Mouse (Mus musculus) embryonic stem cell, embryonic (primary cell): Measurements from ENCODE around the gene Nudt2.

ENCODE experiments used
- CTCF ChIA-PET, 4 experiments: fragments of 300-600 bp in 2 of 4; fragments of 350-600 bp in 2 of 4; sonication (Branson Sonifier 250); formaldehyde crosslinking; loops; one replicate each; lab custom pipeline; 2022; ENCODE audit warnings: inconsistent platforms in 2 of 4; lab: Charles Lee
- POLR2A ChIA-PET, 4 experiments: fragments of 300-600 bp in 2 of 4; fragments of 350-600 bp in 2 of 4; sonication (Branson Sonifier 250); formaldehyde crosslinking; loops; one replicate each; lab custom pipeline; 2022; ENCODE audit warnings: antibody characterized with exemption in 4 of 4, inconsistent platforms in 1 of 4; lab: Charles Lee

The Nudt2 gene

GRCm38 (mm10) chr4:41478751-41479455 is 14.0 kb downstream of the Nudt2 start:
- CTCF ChIA-PET, result interaction anchor here (0.5 to 6.2 kb wide), 18 partner anchors 8 to 1466 kb away, joined by 3 to 26 read pairs (median 4); partner anchors contain the start of genes AI464131 (in 1 of the 4), Kif24 (in 1 of the 4) and Nudt2 (in 1 of the 4)
- POLR2A ChIA-PET, result interaction anchor here (0.6 to 2.7 kb wide), 8 partner anchors 8 to 26 kb away, joined by 3 to 9 read pairs (median 5); partner anchors contain the start of genes AI464131 (in 1 of the 4), Kif24 (in 1 of the 4) and Nudt2 (in 1 of the 4)

DNA sequence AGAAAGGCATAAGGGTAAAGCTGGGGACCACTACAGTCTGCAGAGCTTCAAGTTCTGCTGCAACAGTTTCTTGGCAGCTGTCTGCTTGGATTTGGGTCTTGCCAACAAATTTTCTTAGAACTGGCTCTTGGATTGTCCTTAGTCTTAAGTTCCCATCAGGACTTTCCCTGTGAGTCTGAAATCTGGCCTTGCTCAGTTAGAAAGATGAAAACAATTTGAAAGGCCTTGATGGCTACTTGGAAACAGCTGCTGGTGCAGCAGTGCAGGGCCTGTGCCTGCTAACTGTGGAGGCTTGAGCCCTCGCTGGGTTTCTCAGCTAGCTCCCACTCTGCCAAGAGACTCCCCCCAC is 14.5 kb downstream of the Nudt2 start:
- POLR2A ChIA-PET, result interaction anchor here in 2 of 4 experiments (0.6 to 2.7 kb wide), 7 partner anchors 9 to 25 kb away, joined by 3 to 9 read pairs (median 5); partner anchors contain the start of genes AI464131 (in 1 of the 2), Kif24 (in 1 of the 2) and Nudt2 (in 1 of the 2)
- CTCF ChIA-PET, result interaction anchor here (0.6 to 6.2 kb wide), 14 partner anchors 8 to 186 kb away, joined by 3 to 26 read pairs (median 4); partner anchors contain the start of genes AI464131 (in 1 of the 4), Kif24 (in 1 of the 4) and Nudt2 (in 1 of the 4)

- CTCF ChIA-PET, result interaction anchor here in 3 of 4 experiments (1.1 to 6.2 kb wide), 5 partner anchors 11 to 25 kb away, joined by 4 to 26 read pairs (median 5); no protein-coding TSS in a partner anchor
Observed at GRCm38 (mm10) chr4:41480254-41480653, 15.3 kb downstream of the Nudt2 start.

DNA sequence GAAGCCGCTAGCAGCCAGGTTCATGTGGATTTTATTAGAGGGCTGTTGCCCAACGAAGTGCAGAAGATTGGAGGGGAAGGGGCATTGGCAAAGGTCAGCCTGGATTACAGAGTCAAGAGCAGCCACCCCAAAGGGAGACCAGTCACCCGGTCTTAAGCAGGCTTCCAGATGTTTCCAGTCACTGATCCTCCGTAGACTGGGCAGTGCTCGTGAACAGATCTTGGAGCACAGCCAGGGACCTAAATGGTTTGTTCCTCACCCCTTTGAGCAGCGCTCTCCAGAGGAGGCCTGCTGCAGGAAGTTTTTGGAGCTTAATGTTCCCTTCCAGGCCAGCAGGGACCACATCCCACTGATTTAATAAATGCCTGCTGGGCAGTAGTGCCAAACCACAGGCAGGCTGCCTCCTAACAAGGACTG is 16.7 kb downstream of the Nudt2 start:
- POLR2A ChIA-PET, result interaction anchor here in 1 of 4 experiments (1.5 to 2.7 kb wide), 2 partner anchors 10 to 14 kb away, joined by 5 to 8 read pairs; no protein-coding TSS in a partner anchor
- CTCF ChIA-PET, result interaction anchor here in 1 of 4 experiments (0.5 to 6.2 kb wide), 3 partner anchors 13 to 153 kb away, joined by 3 to 26 read pairs (median 4); no protein-coding TSS in a partner anchor

More at GRCm38 (mm10) chr4:41480254-41480653, 15.3 kb downstream of the Nudt2 start:
- POLR2A ChIA-PET, result interaction anchor here in 1 of 4 experiments (1.4 to 2.7 kb wide), 4 partner anchors 9 to 22 kb away, joined by 4 to 8 read pairs (median 6); partner anchors contain the start of gene AI464131

- CTCF ChIA-PET, result interaction anchor here in 1 of 4 experiments (1.2 kb wide), 1 partner anchor 24 kb away, joined by 4 read pairs; no protein-coding TSS in a partner anchor
Observed at GRCm38 (mm10) chr4:41492951-41493350, 28.0 kb downstream of the Nudt2 start.

GRCm38 (mm10) chr4:41493464-41494116 is 28.6 kb downstream of the Nudt2 start:
- CTCF ChIA-PET, result interaction anchor here in 3 of 4 experiments (0.8 to 1.2 kb wide), 3 partner anchors 10 to 25 kb away, joined by 3 to 5 read pairs (median 4); no protein-coding TSS in a partner anchor
- POLR2A ChIA-PET, result interaction anchor here in 2 of 4 experiments (0.6 to 1.4 kb wide), 4 partner anchors 9 to 463 kb away, joined by 3 to 5 read pairs (median 4); partner anchors contain the start of genes AI464131 (in 1 of the 2), Kif24 (in 1 of the 2) and Nudt2 (in 1 of the 2)

More at GRCm38 (mm10) chr4:41492951-41493350, 28.0 kb downstream of the Nudt2 start:
- POLR2A ChIA-PET, result interaction anchor here in 1 of 4 experiments (1.4 kb wide), 2 partner anchors 10 to 28 kb away, joined by 4 to 5 read pairs; partner anchors contain the start of genes AI464131, Kif24 and Nudt2

DNA sequence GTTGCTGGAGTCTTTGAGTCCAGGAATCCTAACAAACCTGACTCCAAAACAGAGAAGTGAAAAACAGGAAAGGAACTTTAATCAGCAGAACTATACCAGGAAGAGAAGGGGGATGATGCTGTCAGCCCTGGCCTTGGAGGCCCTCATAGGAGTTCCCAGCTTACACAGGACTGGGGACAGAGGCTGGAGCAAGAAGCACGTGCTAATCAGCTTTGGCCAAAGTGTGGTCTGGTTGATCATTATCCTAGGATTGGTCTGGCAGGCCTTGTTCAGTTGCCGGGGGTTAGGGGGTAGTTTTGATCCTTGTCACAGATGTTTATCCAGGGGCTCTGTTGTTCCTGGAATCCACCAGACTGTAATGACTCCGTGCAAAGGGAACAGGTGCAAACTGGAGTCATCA is 29.4 kb downstream of the Nudt2 start:
- CTCF ChIA-PET, result interaction anchor here in 2 of 4 experiments (1.2 to 2.0 kb wide), 2 partner anchors 10 to 11 kb away, joined by 3 to 9 read pairs; no protein-coding TSS in a partner anchor
- POLR2A ChIA-PET, result interaction anchor here in 3 of 4 experiments (0.6 to 2.4 kb wide), 4 partner anchors 9 to 29 kb away, joined by 3 to 8 read pairs (median 4); partner anchors contain the start of genes AI464131 (in 1 of the 3), Kif24 (in 1 of the 3) and Nudt2 (in 1 of the 3)

GRCm38 (mm10) chr4:41495076-41495475 is 30.1 kb downstream of the Nudt2 start:
- POLR2A ChIA-PET, result interaction anchor here in 2 of 4 experiments (0.8 to 2.4 kb wide), 3 partner anchors 8 to 15 kb away, joined by 3 to 8 read pairs (median 3); partner anchors contain the start of gene AI464131 (in 1 of the 2)

DNA sequence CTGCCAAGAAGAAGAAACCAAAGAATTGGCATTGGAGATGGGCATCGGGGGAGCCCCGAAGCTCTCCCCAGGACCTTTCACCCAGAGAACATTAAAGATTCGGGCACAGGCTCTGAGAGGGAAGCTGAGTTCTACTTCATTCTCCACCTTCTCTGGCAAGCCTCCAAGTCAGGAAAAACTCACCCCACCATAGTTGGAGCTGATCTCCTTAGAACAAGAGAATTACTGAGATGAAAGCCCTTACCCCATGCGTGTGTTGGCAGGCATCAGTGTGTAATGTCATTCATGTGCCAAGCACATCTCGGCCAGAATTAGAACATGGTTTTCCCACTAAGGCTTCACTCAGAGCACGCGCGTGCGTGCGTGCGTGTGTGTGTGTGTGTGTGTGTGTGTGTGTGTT is 30.9 kb downstream of the Nudt2 start:
- CTCF ChIA-PET, result interaction anchor here in 2 of 4 experiments (0.7 to 2.0 kb wide), 2 partner anchors 9 to 10 kb away, joined by 3 to 9 read pairs; no protein-coding TSS in a partner anchor
- POLR2A ChIA-PET, result interaction anchor here in 1 of 4 experiments (1.2 to 2.4 kb wide), 2 partner anchors 10 to 15 kb away, joined by 3 to 8 read pairs; no protein-coding TSS in a partner anchor

More at GRCm38 (mm10) chr4:41495076-41495475, 30.1 kb downstream of the Nudt2 start:
- CTCF ChIA-PET, result interaction anchor here in 3 of 4 experiments (0.5 to 2.0 kb wide), 3 partner anchors 9 to 145 kb away, joined by 3 to 9 read pairs (median 3); partner anchors contain the start of gene Enho (in 1 of the 3)

DNA sequence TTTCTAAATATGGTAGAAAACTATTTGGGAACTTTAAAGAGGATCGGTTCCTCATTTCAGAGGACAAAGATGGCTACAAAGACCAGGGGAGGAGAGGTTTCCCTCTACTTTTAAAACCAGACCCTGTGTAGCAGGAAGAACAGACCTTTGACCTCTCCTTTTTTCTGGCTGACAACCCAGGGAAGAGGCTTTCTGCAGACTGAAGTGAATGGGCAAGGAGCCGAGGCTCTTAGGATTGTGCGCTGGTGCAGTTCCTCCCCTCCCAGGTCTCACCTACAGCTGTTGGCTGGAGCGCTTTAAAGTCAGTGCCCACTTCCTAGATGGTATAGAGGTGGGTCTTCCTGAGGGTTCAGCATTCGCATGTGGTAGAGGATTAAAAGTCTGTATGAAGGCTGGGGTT is 32.1 kb downstream of the Nudt2 start:
- ChIA-PET POLR2A (interaction anchor here in 2 of 4 experiments (0.6 to 2.7 kb wide), 9 partner anchors 11 to 399 kb away, joined by 3 to 9 read pairs (median 5); partner anchors contain the start of genes Kif24 (in 2 of the 2), Nudt2 (in 2 of the 2), Aqp3 (in 1 of the 2) and Sigmar1 (in 1 of the 2)), CTCF (interaction anchor here (0.6 to 2.2 kb wide), 18 partner anchors 9 to 214 kb away, joined by 3 to 10 read pairs (median 4); partner anchors contain the start of genes Dnaic1 (in 2 of the 4), Fam219a (in 2 of the 4) and Ubap1 (in 1 of the 4))

GRCm38 (mm10) chr4:41497579-41497978 is 32.6 kb downstream of the Nudt2 start:
- ChIA-PET CTCF (interaction anchor here (0.7 to 2.2 kb wide), 20 partner anchors 9 to 216 kb away, joined by 3 to 10 read pairs (median 4); partner anchors contain the start of genes Dnaic1 (in 2 of the 4), Fam219a (in 2 of the 4), Kif24 (in 1 of the 4) and Nudt2 (in 1 of the 4)), POLR2A (interaction anchor here in 3 of 4 experiments (0.5 to 2.7 kb wide), 11 partner anchors 10 to 400 kb away, joined by 3 to 9 read pairs (median 5); partner anchors contain the start of genes Kif24 (in 2 of the 3), Nudt2 (in 2 of the 3), Aqp3 (in 1 of the 3) and Sigmar1 (in 1 of the 3))

GRCm38 (mm10) chr4:41497995-41498845 is 33.3 kb downstream of the Nudt2 start:
- POLR2A ChIA-PET, result interaction anchor here in 3 of 4 experiments (0.5 to 2.7 kb wide), 13 partner anchors 9 to 400 kb away, joined by 3 to 9 read pairs (median 4); partner anchors contain the start of genes Kif24 (in 2 of the 3), Nudt2 (in 2 of the 3), Aqp3 (in 1 of the 3) and Sigmar1 (in 1 of the 3)

DNA sequence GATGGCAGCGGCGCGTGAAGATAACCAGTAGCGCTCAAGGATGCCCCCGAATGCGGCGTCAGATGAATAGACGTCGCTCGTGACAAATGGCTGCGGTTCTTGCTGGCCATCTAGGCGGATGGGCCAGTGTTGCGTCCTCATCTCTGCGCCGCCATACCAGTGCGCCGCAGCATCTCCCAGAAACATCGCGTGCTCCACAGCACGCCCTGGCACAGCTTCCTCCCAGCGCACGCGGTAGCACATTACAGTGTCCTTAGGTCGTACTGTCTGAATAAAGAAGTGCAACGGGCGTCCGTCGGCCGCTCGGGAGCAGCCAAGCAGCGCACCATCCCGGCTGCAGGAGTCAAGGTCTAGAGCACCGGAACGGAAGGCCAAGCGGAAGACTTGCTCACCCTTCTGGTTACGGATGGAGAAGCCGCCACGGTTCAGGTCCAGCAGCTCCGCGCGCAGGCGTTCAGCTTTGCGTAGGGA is 34.0 kb downstream of the Nudt2 start:
- CTCF ChIA-PET, result interaction anchor here in 3 of 4 experiments (0.9 to 2.2 kb wide), 4 partner anchors 7 to 30 kb away, joined by 3 to 6 read pairs (median 4); no protein-coding TSS in a partner anchor
- POLR2A ChIA-PET, result interaction anchor here in 2 of 4 experiments (1.0 to 2.7 kb wide), 6 partner anchors 8 to 169 kb away, joined by 3 to 9 read pairs (median 4); partner anchors contain the start of genes Kif24 (in 1 of the 2) and Nudt2 (in 1 of the 2)

More at GRCm38 (mm10) chr4:41497995-41498845, 33.3 kb downstream of the Nudt2 start:
- CTCF ChIA-PET, result interaction anchor here (0.7 to 2.2 kb wide), 22 partner anchors 8 to 216 kb away, joined by 3 to 10 read pairs (median 4); partner anchors contain the start of genes Dnaic1 (in 2 of the 4), Fam219a (in 2 of the 4), Kif24 (in 1 of the 4) and Nudt2 (in 1 of the 4)

DNA sequence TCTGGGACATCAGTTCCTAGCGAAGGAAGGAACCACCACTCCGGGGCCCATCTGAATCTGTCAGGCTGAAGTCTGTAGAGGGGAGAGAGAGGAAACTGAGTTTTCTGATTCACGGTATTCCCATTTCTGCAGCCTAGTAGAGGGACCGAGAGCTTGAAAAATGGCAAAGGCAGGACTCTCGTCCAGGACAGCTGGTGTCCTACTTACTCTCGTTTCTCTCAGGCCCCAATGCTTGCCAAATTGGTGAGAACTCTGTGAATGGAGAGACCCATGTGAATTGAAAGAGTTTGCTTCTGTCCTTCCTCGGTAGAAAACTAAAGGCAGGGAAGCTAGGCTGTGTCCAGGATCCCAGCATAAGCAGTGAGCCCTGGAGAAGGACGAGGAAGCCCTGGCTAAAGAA is 34.7 kb downstream of the Nudt2 start:
- CTCF ChIA-PET, result interaction anchor here in 2 of 4 experiments (1.0 to 1.3 kb wide), 2 partner anchors 9 to 214 kb away, joined by 3 read pairs; partner anchors contain the start of gene Rpp25l (in 1 of the 2)
- POLR2A ChIA-PET, result interaction anchor here in 2 of 4 experiments (1.0 to 2.7 kb wide), 4 partner anchors 8 to 169 kb away, joined by 3 to 9 read pairs (median 4); no protein-coding TSS in a partner anchor
